Mouse (Mus musculus): ENCODE measurements at regions not wholly inside any gene's neighbourhood (a gene's known extent, or its start where the extent isn't known, plus 50 kb on each side); places are given as distances from the start of the nearest gene placed in this dataset.

- no peak for DNase-seq (ENCODE audit: extremely low spot score in 1 of 2, low spot score in 2 of 2)
Observed at GRCm38 (mm10) chr9:87376731-87377310, 121.5 kb upstream of the Cep162 start.

DNA sequence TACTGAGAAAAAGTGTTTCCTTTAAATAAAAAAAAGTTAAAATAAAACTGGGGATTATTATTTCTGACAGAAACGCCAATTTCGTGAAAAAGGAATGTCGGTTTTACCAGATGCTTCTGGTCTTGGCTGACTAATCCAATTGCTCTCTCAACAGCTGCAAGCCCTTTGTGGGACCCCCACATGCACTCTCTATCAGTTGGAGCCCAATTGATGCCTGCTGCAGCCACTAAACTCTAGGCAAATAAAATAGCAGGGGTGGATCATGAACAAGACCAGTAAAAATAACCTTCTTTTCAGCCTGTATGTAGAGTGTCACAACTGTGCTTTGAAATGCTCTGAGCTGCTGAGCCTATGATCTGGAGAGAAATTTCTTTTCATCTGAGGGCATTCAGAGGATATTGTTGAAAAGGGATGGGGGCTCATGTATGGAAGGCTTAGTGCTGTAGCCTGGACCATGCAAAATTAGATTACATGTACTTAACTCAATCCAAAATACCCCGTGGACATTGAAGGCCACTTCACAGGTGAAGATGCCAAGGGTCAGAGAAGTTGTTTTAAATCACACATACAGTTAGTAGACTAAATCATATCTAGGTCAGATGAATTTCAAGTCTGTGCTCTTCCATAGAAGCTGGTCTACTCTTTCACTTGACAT is 117.0 kb upstream of the Cep162 start:
- intact Hi-C loops (cut with DNase I) = no loop called here
- DNase-seq (ENCODE audit: extremely low spot score in 1 of 2, low spot score in 2 of 2) = no peak

More at GRCm38 (mm10) chr9:87376731-87377310, 121.5 kb upstream of the Cep162 start:
- intact Hi-C loops (cut with DNase I) = no loop called here

GRCm38 (mm10) chr9:87369059-87369458 is 113.7 kb upstream of the Cep162 start:
- DNase-seq (ENCODE audit: extremely low spot score in 1 of 2, low spot score in 2 of 2) = no peak
- intact Hi-C loops (cut with DNase I) = no loop called here

DNA sequence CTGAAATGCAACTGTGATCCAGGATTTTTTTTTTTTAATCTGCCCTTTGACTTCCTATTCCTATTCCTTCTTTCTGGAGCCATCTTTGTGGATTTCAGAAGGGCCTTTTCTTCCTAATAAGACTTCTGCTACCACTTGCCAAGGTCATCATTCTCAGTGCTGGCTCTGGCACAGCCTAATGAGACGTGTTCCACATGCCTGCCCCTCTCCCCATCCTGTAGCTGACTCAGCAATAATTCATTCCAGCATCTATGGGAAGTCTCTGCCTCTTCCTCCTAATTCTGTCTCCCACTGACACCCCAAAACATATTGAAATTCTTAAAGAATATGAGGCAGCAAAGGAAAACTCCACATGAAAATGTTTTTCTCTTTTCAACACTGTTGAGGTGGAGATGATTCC is 91.7 kb upstream of the Cep162 start:
- intact Hi-C loops (cut with DNase I) = no loop called here

GRCm38 (mm10) chr9:87346278-87346882 is 91.0 kb upstream of the Cep162 start:
- intact Hi-C loops (cut with DNase I) = no loop called here
- DNase-seq (ENCODE audit: extremely low spot score in 1 of 2, low spot score in 2 of 2) = no peak

More for the DNA sequence above, 91.7 kb upstream of the Cep162 start:
- DNase-seq (ENCODE audit: extremely low spot score in 1 of 2, low spot score in 2 of 2) = no peak

DNA sequence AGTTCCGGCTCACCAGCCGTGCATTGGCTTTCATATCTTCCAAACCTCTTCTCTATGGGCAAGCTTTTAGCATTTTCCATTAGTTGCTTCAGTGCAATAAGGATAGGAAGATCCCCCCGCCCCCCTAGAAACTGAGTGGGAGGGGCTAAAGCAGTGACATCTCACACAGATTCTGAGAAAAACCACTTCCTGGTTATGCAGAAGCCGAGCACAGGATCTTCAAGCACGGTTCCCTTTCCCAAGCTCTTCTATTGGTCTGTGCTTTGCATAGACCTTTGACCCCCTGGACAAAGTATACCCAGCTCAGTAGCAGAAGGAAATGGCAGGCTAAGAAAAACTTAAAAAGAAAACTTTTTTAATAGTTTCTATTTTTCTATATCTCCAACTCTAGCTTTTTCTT is 86.1 kb upstream of the Cep162 start:
- no peak for DNase-seq (ENCODE audit: extremely low spot score in 1 of 2, low spot score in 2 of 2)
- intact Hi-C loops (cut with DNase I) = no loop called here

DNA sequence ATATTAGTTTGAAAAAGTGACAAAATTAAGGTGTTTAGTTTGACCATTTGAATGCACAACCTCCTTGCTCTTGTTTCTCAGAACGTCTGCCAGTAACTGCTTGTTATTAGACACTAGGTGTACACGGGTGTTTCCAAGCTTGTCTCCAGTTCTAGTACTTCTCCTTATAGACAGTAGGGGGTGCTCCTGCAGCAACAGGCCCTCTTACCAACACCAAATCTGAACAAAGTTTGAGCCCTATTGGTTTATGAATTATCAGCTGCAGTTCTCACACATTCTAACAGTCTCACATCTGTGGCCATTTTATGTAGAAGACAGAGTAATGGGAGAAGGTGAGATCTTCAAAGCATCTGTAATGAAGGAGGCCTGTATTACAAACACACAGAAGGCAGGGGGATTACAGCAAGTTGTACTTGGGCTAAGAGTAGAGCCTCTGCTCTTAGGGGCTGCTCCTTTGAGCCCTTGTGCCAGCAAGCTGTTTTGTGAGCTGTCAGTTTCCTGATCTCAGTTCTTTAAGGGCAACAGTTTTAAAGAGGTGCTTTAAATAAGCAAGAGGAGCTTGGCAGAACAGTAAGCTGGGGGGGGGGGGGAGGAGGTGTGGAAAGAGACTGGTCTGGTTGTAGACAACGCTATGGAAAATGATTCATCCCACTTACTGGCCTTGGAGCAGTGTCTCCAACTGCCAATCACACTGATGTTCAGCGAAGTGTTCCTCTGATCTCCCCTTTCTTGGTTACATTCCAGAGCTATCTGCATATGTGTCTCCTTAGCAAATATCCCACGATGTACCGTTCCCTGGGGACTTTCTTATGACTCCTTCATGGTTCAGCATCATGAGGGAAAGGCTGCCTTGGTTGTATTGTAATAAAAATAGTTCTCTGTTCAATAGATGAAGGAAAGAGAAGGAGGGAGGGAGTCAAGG is 71.3 kb upstream of the Cep162 start:
- intact Hi-C loops (cut with DNase I) = no loop called here
- no peak for DNase-seq (ENCODE audit: extremely low spot score in 1 of 2, low spot score in 2 of 2)

- intact Hi-C loops (cut with DNase I) = no loop called here
- no peak for DNase-seq (ENCODE audit: extremely low spot score in 1 of 2, low spot score in 2 of 2)
Observed at GRCm38 (mm10) chr9:87323690-87324089, 68.4 kb upstream of the Cep162 start.

- no peak for DNase-seq (ENCODE audit: extremely low spot score in 1 of 2, low spot score in 2 of 2)
- intact Hi-C loops (cut with DNase I) = no loop called here
Observed at GRCm38 (mm10) chr9:87320758-87321157, 65.4 kb upstream of the Cep162 start.

GRCm38 (mm10) chr9:87318767-87319166 is 63.4 kb upstream of the Cep162 start:
- intact Hi-C loops (cut with DNase I) = no loop called here
- no peak for DNase-seq (ENCODE audit: extremely low spot score in 1 of 2, low spot score in 2 of 2)

DNA sequence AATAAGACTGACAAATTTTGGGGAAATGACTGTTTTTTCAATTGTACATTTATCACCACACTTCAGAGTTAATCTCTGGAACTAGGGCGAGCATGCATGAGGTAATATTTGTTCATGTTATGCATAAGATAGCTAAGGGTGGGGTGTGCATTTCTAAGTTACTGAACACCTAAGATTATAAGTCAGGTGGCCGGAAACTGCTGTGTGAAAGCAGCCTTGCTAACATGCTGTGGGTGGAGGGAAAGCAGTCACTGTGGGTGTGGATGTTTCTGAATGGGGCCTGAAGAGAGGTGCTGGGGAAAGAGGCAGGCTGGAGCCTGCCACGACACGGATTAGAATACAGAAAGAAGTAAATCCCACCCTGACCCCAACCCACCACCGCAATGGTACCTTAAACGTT is 54.8 kb upstream of the Cep162 start:
- intact Hi-C loops (cut with DNase I) = no loop called here
- DNase-seq (ENCODE audit: extremely low spot score in 1 of 2, low spot score in 2 of 2) = no peak

Measured in left cerebral cortex, postnatal 10 days (tissue).